Mouse (Mus musculus) liver, adult (tissue): Measurements from ENCODE around the gene Wbp2.
A peak's percentile ranks its signal among the peaks of the same experiment; 100 is the strongest.

Source experiments
- GATA4 ChIP-seq: IDR thresholded peaks from 2 replicates; pipeline ENCODE4 v1.6.1; 2014; ENCODE audit warnings: mild to moderate bottlenecking, low read length; ENCODE audit not compliant: insufficient replicate concordance

Wbp2 gene

DNA sequence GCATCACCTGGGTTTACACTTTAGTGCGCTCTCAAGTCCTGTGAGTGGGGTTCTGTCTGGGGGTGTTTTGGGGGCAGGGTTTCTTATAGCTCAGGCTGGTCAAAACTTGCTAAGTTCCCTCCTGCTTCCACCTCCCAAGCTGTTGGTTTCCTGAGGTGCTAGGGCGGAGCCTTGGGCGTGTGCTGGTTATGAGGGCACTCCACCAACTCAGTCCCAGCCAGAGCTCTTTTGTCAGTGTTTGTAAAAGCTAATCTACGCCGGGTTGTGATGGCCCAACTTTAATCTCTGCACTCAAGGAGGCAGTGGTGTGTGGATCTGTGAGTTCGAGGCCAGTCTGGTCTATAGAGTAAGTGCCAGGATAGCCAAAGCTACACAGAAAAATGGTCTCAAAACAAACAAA is 2.6 kb downstream of the Wbp2 start:
- TF ChIP-seq GATA4: no peak

DNA sequence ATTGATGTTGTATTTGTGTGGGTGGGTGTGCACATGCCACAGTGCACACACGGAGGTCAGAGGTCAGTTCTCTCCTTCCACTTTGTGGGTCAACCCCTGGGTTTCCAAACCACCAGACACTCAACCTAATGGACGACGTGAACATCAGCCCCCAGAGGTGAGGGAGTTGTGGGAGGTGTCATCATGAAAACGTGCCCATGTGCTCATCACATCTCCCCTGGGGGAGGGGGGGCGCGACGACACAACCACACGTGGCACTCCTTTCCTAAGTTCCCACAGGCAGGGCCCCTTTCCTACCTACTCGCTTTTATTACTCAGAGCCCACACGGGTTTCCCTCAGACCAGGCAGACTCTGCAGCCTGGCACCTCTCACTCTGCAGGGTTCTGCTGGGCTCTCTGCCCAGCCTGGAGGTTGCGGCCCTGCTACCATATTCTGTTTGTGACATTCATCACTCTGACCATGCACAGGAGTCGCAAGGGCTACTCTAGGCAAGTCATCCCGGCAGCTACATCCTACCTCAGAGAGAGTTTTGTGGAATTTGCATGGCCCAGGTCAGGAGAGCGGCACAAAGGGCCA is 3.6 kb downstream of the Wbp2 start:
- no peak for TF ChIP-seq GATA4

DNA sequence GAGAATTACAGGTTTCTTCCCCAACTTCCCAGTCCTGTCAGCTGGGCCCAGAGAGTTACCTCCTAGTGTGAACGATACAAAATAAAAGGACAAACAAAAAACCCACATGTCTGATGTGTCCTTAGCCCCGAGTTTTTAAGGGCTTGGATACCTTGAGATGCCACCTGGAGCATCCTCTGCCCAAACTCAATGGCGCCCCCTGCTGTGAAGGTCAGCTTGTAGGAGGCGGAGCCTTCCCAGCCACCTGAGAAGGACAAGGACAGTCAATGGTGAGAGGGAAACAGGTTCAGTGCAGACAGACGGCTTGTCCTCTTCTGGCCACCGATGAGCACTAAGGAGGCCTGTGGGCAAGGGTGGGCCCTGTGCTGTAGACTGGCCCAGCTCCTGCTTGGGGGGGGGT is 5.7 kb downstream of the Wbp2 start:
- TF ChIP-seq GATA4: no peak

DNA sequence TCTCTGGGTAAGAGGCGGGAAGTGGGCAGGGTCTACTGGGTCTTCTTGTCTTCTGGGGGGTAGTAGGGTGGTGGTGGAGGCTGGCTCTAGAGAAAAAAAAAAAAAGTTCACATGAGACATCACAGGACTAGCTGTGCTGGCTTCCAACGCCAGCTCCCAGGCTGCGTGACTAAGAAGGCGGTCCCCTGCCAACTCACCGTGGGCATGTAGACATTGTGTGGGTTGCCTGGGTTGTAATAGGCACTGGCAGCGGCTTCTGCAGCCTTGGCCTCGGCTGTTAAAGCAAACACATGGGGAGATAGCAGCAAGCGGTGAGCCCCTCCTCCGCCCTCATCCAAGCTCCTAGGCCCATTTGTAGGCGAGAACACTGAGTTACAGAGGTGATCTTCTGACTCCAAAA is 7.3 kb downstream of the Wbp2 start:
- TF ChIP-seq GATA4: no peak

DNA sequence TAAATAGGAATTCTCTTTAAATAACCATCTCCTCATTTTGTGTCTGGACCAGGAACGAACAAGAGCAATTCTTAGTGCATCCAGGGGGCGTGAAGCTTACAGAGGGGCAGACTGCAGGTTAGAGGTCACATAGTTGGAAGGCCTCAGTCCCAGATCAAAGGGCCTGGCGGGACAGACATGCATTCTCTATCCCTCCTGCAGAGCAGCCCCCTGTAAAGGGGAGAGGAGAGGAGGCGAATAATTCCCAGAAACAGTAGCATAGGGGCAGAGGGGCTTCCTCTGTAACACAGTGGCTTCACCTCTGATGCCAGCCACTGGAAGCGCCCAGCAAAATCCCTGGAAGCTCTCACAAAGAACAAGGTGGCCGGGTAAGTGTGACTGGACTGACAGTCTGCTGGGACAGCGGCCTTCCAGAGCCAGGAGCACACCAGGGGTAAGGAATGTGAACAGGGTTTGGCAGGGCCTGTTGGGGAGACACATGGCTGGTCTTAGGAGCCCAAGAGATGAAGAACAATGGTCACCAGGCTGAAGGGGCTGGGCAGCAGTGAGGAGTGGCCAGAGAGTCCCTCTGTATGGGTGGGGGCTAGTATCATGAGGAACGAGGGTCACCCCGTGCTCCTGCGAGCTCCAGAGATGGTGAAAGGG is 8.0 kb downstream of the Wbp2 start:
- TF ChIP-seq GATA4: no peak

DNA sequence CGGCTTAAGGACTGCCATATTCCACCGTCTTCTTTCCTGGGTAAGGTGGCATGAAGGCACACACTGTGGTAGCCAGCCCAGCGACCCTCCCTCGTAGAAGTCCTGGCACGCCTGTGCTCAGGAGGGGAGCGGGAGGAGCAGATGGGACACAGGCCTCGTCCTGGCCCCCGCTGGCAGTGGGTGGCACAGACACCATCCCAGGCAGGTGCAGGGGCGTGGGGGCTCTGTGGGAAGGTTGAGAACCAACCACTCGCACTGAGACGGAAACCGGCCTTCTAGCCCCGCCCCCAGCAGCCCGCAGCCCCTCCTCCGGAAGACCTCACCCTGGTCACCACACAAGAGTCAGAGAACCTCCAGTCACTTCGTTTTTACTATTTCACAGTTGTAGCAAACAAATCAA is 8.6 kb downstream of the Wbp2 start:
- TF ChIP-seq GATA4: no peak

DNA sequence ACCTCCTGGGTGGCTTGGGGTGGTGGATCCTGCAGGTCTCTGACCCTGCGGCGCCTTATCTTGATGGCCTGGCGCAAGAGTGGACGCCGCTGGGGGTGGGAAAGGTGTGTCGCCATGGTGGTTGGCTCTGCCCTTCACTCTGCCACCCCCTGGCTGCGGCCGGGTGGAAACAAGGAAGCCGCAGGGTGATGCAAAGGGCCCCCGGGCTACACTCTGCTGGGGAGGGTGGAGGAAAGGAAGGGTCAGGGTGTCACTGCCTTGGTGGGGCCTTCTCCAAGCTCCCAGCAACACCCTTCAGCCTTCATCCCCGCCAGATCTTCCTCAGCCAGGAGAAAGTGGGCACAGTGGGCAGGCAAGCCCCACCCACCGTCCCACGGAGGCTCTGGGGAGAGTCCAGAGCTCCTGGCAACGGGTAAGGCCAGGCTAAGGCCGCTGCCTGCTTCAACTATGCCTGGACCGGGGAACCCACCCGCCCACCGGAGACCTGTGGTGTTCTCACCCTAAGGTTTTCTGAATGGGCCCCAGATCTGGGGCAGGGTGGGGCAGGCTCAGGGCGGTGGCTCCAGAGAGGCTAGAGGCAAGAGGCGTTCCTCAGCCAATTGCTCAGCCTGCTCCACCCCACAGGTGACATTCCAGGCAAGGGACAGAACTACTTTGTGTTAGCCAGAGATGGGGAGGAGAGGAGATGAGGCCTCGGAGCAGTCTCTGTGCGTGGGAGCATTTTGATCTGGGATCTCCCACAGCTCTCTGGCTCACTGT is 9.2 kb downstream of the Wbp2 start, which contains the start of gene Unc13d:
Gene Unc13d, minus strand, starts transcription at position 516 of the 759 bp plus-strand sequence.
- TF ChIP-seq GATA4: no peak; the same call in 1 of the 2 replicates

DNA sequence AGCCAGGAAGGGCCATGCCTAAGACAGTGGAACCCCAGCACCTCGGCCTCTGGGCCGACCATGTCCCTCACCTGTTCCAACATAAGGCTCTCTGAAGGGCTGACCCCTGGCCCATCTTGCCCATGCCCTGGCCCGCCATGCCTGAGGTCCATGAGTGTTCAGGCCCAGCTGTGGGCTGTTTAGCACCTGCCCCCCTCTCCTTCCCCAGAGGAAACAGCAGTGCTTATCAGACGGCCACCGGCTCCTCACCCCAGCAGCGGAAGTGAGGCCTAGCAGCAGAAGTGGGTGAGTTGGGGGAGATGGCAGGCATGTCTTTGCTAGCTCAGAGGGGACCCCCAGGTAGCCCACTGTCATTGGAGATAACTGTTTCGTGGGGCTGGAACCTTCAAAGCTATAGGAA is 10.0 kb downstream of the Wbp2 start:
- peak; percentile 74; the same call in 1 of the 2 replicates for TF ChIP-seq GATA4

DNA sequence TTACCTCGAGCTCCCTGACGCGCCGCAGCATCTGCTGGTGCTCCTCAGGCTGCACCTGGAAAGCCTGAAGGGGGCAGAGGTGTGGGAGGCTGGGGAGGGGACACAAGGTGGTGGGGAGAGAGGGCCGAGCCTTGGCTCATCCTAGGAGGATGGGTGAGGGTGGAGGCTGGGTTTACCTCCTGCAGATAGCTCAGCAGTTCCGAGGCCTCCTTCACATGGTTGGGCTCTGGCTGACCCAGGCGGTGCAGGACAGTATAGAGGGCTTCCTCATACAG is 10.6 kb downstream of the Wbp2 start:
- TF ChIP-seq GATA4: no peak

DNA sequence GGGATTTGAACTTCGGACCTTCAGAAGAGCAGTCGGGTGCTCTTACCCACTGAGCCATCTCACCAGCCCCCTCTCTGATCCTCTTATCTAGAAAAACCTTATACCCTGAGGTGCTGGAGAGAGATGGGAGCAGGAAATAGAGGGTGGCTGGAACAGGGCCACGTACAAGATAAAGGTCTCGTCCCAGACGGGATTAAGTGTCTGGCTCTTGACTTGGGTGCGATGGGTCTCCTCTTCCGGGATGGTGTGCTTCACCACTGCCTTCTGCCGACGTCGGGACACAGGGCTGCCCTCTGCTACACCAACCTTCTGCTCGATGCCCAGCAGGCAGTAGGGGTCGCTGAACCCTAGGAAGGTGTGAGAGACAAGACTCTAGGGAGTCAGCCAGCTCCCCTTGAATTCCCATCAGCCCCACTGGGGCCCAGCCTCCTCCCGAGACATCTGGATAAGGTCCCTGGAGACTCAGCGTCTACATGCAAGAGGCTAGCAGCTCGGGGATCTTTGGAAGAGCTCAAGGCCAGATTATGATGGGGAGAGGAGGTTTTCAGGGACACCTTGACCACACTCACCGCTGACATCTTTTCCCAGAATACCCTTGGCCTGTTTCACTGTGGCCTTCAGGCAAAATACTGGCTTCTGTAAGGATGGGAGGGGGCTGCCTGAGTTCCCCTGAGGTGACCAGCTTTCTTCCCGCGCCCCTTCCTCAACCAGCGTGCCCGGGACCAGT is 11.1 kb downstream of the Wbp2 start:
- no peak for TF ChIP-seq GATA4

DNA sequence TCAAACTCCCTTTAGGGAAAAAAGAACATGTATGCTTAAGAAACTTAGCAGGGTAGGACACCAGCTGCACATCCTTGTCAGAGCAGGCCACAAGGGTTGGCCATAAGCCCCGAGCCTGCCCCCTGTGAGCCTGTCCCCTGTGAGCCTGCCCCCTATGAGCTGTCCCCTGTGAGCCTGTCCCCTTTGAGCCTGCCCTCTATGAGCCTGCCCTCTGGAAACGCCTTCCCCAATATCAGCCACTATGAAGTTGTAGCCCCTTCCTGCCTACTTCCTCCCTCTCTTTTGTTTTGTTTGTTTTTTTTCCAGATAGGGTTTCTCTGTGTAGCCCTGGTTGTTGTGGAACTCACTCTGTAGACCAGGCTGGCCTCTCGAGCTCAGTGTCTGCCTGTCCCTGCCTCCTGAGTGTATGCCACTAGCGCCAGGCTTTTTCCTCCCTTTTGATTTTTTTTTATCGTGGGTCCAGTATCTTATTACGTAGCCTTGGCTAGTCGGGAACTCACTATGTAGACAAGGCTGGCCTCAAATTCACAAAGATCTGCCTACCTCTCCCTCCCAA is 12.3 kb downstream of the Wbp2 start:
- TF ChIP-seq GATA4: no peak

DNA sequence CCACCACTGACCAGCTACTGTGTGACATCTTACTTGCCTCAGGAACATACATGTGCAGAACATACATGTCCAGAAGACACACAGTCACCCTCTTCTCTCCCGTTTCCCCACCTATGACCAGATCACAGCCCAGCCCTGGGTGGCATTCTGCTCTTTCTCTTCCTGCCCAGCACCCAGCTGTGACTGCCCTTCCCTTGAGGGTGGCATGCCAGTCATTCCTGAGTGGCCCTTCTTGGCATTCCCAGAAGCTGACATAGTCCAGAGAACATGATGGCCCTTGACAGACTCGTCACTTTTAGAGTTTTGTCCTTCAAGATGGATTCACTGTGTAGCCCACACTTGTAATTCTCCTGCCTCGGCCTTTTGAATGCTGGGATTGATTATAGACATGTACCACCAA is 14.2 kb downstream of the Wbp2 start:
- TF ChIP-seq GATA4: no peak

DNA sequence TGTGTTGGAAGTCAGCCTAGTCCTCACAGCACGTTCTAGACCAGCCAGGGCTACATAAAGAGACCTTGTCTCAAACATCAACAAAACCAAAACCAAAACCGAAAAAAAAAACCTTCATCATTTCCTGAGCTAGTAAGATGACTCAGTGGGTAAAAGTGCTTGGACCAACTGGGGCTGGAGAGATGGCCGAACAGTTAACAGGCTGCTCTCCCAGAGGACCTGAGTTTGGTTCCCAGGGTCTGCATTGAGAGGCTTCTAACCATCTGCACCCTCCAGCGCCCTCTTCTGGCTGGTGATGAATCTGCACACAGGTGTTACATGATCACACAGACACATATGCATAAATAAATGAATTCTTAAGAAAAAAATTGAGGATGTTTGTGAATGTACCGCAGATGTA is 15.3 kb downstream of the Wbp2 start:
- no peak for TF ChIP-seq GATA4

DNA sequence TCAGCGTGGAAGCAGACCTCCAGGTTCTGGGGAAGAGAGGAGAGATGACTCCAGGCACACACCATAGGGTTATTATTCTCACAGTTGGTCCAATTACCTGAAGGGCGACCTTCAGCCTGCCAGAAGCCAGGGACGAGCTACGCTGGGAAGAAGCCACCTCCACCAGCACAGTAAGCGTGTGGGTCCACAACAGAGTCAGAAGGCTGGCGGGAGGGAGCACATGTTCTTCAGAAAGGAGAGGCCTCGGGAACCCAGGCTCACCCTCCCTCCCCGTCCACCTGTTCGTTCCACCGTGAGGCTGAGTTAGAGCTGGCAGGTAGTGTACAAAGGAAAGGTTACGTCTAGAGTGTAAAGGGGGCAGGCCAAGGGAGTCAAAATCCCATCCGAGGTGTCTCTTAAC is 21.4 kb downstream of the Wbp2 start:
- no peak for TF ChIP-seq GATA4

DNA sequence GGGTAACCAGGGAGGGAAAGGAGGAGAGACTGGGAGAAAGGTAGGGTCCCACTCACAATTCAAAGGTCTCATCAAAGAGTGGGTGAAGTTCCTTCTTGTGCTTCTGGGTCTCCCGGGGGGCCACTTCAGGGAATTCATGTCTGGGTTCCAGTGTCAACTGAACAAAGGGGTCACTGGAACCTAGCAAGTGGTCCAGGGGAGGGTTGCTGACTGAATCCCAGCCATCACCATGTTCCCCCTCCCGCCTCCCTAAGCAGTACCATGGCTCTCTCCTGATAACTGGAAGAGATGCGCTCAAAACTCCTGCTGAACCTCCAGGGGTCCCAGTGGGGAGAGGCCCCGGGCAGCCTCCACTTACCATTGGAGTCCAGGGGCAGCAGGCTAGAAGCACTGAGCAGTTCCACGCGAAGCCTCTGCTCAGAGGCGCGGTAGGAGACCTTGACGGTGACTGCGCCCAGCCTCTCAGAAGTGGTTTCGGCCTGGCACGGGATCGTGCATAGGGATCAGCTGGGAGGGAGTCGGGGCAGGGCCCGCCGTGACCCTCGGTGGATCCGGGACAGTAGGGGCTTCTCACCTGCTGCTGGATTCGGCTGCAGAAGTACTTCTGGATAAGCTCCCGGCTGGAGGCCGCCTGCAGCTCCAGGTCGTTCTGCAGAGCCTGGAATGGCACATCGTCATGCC is 22.5 kb downstream of the Wbp2 start:
- no peak for TF ChIP-seq GATA4

DNA sequence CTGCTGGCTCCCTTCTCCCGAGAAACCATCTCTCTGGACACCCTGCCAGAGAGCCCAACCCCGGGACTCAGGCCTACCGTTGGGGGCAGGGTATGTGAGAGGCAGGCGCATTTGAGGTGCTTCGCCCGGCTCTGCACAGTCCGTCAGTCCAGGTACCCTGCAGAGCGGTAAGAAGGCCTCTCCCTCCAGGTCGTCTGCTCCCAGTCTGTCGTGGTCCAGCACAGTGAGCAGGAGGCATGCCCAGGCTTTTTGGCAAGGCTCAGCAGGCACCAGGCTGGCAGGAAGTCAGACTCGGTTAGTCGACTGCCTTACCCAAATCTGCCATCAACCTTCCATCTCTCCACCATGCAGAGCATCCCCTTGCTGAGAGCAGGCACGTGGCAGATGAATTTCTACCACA is 23.2 kb downstream of the Wbp2 start:
- TF ChIP-seq GATA4: no peak

DNA sequence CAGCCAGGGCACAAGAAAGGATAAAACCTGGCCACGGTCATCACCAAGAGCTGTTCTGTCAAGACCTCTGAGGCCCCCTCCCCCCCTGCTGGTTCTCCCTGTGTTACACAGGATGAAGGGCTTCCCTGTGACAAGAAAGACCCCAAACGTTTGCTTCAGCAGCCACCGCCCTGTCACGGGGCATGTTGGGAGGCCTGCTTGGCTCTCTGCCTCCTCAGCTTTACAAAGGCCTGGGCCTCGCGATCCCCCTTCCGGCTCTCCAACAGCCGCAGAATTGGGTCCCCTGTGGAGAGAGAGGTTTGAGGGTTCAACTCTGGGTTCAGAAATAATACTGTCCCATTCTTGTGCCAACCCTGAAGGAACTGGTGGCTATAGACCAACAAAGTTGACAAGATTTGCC is 24.3 kb downstream of the Wbp2 start:
- no peak for TF ChIP-seq GATA4
